Mouse (Mus musculus) CH12.LX (cell line): ENCODE data around the gene Otud7b. TPM values are rescaled to one million over a fixed set of nuclear protein-coding genes. Genes with fewer than 3 reads are reported as not detected.
A peak's percentile ranks its signal among the peaks of the same experiment; 100 is the strongest.

Source experiments
- DNase-seq: peaks from one replicate; pipeline ENCODE4 v3.0.0-alpha.2; 2013; ENCODE audit errors: extremely low read depth
- H3K27ac ChIP-seq: 2 replicates; pipeline ENCODE4 v1.5.1; 2012; ENCODE audit warnings: low read depth, mild to moderate bottlenecking, control low read depth, moderate library complexity; ENCODE audit not compliant: insufficient read depth
- H3K27me3 ChIP-seq: replicated peaks from 2 replicates; pipeline ENCODE3; 2012; ENCODE audit warnings: inconsistent platforms
- H3K36me3 ChIP-seq, 2 experiments: replicated peaks in 1 of 2; 2 replicates each; pipeline versions ENCODE3 to v1.6.1; 2012; ENCODE audit warnings: inconsistent platforms in 1 of 2, low read length in 1 of 2, mild to moderate bottlenecking in 1 of 2, mixed read lengths in 1 of 2, moderate library complexity in 1 of 2; ENCODE audit not compliant: control insufficient read depth in 1 of 2, insufficient read depth in 1 of 2
- H3K4me1 ChIP-seq, 2 experiments: 2 replicates each; pipeline ENCODE4 v1.6.1; 2012; ENCODE audit warnings: inconsistent platforms in 1 of 2, moderate library complexity in 1 of 2; ENCODE audit not compliant: insufficient read depth in 2 of 2, control insufficient read depth in 1 of 2
- H3K4me2 ChIP-seq: 2 replicates; pipeline ENCODE4 v1.6.1; 2012; ENCODE audit warnings: low read depth, mild to moderate bottlenecking, control low read depth; ENCODE audit not compliant: poor library complexity, insufficient read depth, severe bottlenecking
- H3K4me3 ChIP-seq, 3 experiments: fragments of 150-350 bp in 1 of 3; sonication (generic) in 1 of 3; replicated peaks in 1 of 3; 2 replicates each; pipeline versions ENCODE3 to v1.5.1; 2011 to 2012; ENCODE audit warnings: low read depth in 2 of 3, low read length in 2 of 3, mild to moderate bottlenecking in 2 of 3, moderate library complexity in 2 of 3, control low read depth in 1 of 3, improper control_type of control experiment in 1 of 3, inconsistent platforms in 1 of 3, mixed read lengths in 1 of 3; ENCODE audit not compliant: poor library complexity in 1 of 3
- H3K79me2 ChIP-seq: replicated peaks from 2 replicates; pipeline ENCODE4 v1.6.1; 2012; ENCODE audit warnings: mild to moderate bottlenecking, moderate library complexity; ENCODE audit not compliant: control insufficient read depth, poor library complexity, insufficient read depth, severe bottlenecking; ENCODE audit errors: extremely low read depth
- H3K9ac ChIP-seq: 2 replicates; pipeline ENCODE4 v1.6.1; 2012; ENCODE audit warnings: low read depth, mild to moderate bottlenecking, control low read depth, moderate library complexity; ENCODE audit not compliant: insufficient read depth
- H3K9me3 ChIP-seq: replicated peaks from 2 replicates; pipeline ENCODE3; 2012; ENCODE audit warnings: low read length, inconsistent platforms, mixed read lengths
- BHLHE40 ChIP-seq: IDR thresholded peaks from 2 replicates; pipeline ENCODE4 v1.6.1; 2011; ENCODE audit warnings: mild to moderate bottlenecking, low read depth, low read length, improper control_type of control experiment
- CHD2 ChIP-seq: IDR thresholded peaks from 2 replicates; pipeline ENCODE4 v1.6.1; 2011; ENCODE audit warnings: low read length, improper control_type of control experiment
- CTCF ChIP-seq, 2 experiments: IDR thresholded peaks in 1 of 2; conservative IDR thresholded peaks in 1 of 2; 2 replicates each; pipeline ENCODE4 v1.5.1; 2011 to 2012; ENCODE audit warnings: low read depth in 2 of 2, low read length in 2 of 2, improper control_type of control experiment in 1 of 2, inconsistent platforms in 1 of 2, mild to moderate bottlenecking in 1 of 2, moderate library complexity in 1 of 2
- E2F4 ChIP-seq: IDR thresholded peaks from 2 replicates; pipeline ENCODE4 v1.6.1; 2011; ENCODE audit warnings: low read depth, low read length, improper control_type of control experiment; ENCODE audit not compliant: insufficient replicate concordance
- ELF1 ChIP-seq: IDR thresholded peaks from 2 replicates; pipeline ENCODE4 v1.6.1; 2014; ENCODE audit warnings: low read depth, mild to moderate bottlenecking, inconsistent platforms, low read length, improper control_type of control experiment
- EP300 ChIP-seq: IDR thresholded peaks from 2 replicates; pipeline ENCODE4 v1.6.1; 2011; ENCODE audit warnings: low read length, improper control_type of control experiment
- ETS1 ChIP-seq: conservative IDR thresholded peaks from 2 replicates; pipeline ENCODE4 v1.6.1; 2012; ENCODE audit warnings: low read depth, mild to moderate bottlenecking, inconsistent platforms, low read length, improper control_type of control experiment, moderate library complexity
- HCFC1 ChIP-seq: IDR thresholded peaks from 2 replicates; pipeline ENCODE4 v1.6.1; 2012; ENCODE audit warnings: low read depth, mild to moderate bottlenecking, inconsistent platforms, low read length, improper control_type of control experiment
- IRF4 ChIP-seq: IDR thresholded peaks from 2 replicates; pipeline ENCODE4 v1.6.1; 2014; ENCODE audit warnings: low read depth, mild to moderate bottlenecking, inconsistent platforms, low read length, improper control_type of control experiment
- JUN ChIP-seq: IDR thresholded peaks from 2 replicates; pipeline ENCODE4 v1.6.1; 2011; ENCODE audit warnings: low read depth, mild to moderate bottlenecking, low read length, improper control_type of control experiment, moderate library complexity; ENCODE audit not compliant: insufficient read depth
- JUND ChIP-seq: conservative IDR thresholded peaks from 2 replicates; pipeline ENCODE4 v1.6.1; 2011; ENCODE audit warnings: low read depth, low read length, improper control_type of control experiment
- MAFK ChIP-seq: IDR thresholded peaks from 2 replicates; pipeline ENCODE4 v1.6.1; 2011; ENCODE audit warnings: low read length, improper control_type of control experiment; ENCODE audit not compliant: insufficient replicate concordance
- MAX ChIP-seq: IDR thresholded peaks from 2 replicates; pipeline ENCODE4 v1.6.1; 2011; ENCODE audit warnings: low read length, improper control_type of control experiment
- MAZ ChIP-seq: IDR thresholded peaks from 2 replicates; pipeline ENCODE4 v1.6.1; 2012; ENCODE audit warnings: low read depth, mild to moderate bottlenecking, inconsistent platforms, low read length, improper control_type of control experiment, moderate library complexity
- MEF2A ChIP-seq: IDR thresholded peaks from 2 replicates; pipeline ENCODE4 v1.6.1; 2014; ENCODE audit warnings: low read depth, mild to moderate bottlenecking, inconsistent platforms, low read length, improper control_type of control experiment, borderline replicate concordance
- MXI1 ChIP-seq: IDR thresholded peaks from 2 replicates; pipeline ENCODE4 v1.6.1; 2011; ENCODE audit warnings: mild to moderate bottlenecking, low read depth, low read length, improper control_type of control experiment
- MYC ChIP-seq: IDR thresholded peaks from 2 replicates; pipeline ENCODE4 v1.6.1; 2011; ENCODE audit warnings: low read depth, mild to moderate bottlenecking, improper control_type of control experiment, low read length
- NELFE ChIP-seq: IDR thresholded peaks from 2 replicates; pipeline ENCODE4 v1.6.1; 2011; ENCODE audit warnings: low read depth, low read length, improper control_type of control experiment
- NRF1 ChIP-seq: IDR thresholded peaks from 2 replicates; pipeline ENCODE4 v1.6.1; 2014; ENCODE audit warnings: low read depth, mild to moderate bottlenecking, inconsistent platforms, low read length, improper control_type of control experiment, moderate library complexity
- PAX5 ChIP-seq: IDR thresholded peaks from 2 replicates; pipeline ENCODE4 v1.6.1; 2012; ENCODE audit warnings: low read length, inconsistent platforms, mixed read lengths
- POLR2A ChIP-seq: IDR thresholded peaks from 2 replicates; pipeline ENCODE4 v1.6.1; 2011; ENCODE audit warnings: low read depth, mild to moderate bottlenecking, improper control_type of control experiment, low read length
- RAD21 ChIP-seq: IDR thresholded peaks from 2 replicates; pipeline ENCODE4 v1.6.1; 2011; ENCODE audit warnings: low read depth, mild to moderate bottlenecking, low read length, improper control_type of control experiment, moderate library complexity
- SIN3A ChIP-seq: IDR thresholded peaks from 2 replicates; pipeline ENCODE4 v1.6.1; 2012; ENCODE audit warnings: low read length, improper control_type of control experiment, inconsistent platforms
- SMC3 ChIP-seq: IDR thresholded peaks from 2 replicates; pipeline ENCODE4 v1.6.1; 2011; ENCODE audit warnings: low read depth, low read length, improper control_type of control experiment
- TBP ChIP-seq: conservative IDR thresholded peaks from 2 replicates; pipeline ENCODE4 v1.6.1; 2011; ENCODE audit warnings: low read depth, low read length, improper control_type of control experiment
- TCF12 ChIP-seq: IDR thresholded peaks from 2 replicates; pipeline ENCODE4 v1.6.1; 2014; ENCODE audit warnings: low read depth, mild to moderate bottlenecking, inconsistent platforms, low read length, improper control_type of control experiment
- UBTF ChIP-seq: IDR thresholded peaks from 2 replicates; pipeline ENCODE4 v1.6.1; 2012; ENCODE audit warnings: low read depth, mild to moderate bottlenecking, inconsistent platforms, low read length, improper control_type of control experiment, moderate library complexity
- USF1 ChIP-seq: IDR thresholded peaks from 2 replicates; pipeline ENCODE4 v1.6.1; 2014; ENCODE audit warnings: low read depth, mild to moderate bottlenecking, inconsistent platforms, low read length, improper control_type of control experiment
- USF2 ChIP-seq: conservative IDR thresholded peaks from 2 replicates; pipeline ENCODE4 v1.6.1; 2011; ENCODE audit warnings: low read depth, low read length, improper control_type of control experiment
- ZMIZ1 ChIP-seq: IDR thresholded peaks from 2 replicates; pipeline ENCODE4 v1.6.1; 2012; ENCODE audit warnings: low read depth, mild to moderate bottlenecking, inconsistent platforms, low read length, improper control_type of control experiment
- dilution Hi-C: fragments of 300-500 bp; cut with MboI; formaldehyde crosslinking; loops from 2 replicates; pipeline ENCODE4 v1.14.3; 2020; ENCODE audit warnings: low sequenced_read_pairs; ENCODE audit not compliant: extremely low pct_unique_long_range_greater_than_20kb, extremely low pct_ligation_motif_present
- in situ Hi-C: fragments of 300-500 bp; cut with MboI; formaldehyde crosslinking; loops from 3 replicates; pipeline ENCODE4 v1.14.3; 2019; ENCODE audit warnings: low sequenced_read_pairs, low pct_ligation_motif_present, low pct_unique_long_range_greater_than_20kb, mixed read lengths
- polyA plus RNA-seq: library from polyadenylated mRNA; unstranded; fragments of >175 nt; gene quantifications from 2 replicates; pipeline ENCODE4 v1.2.1, GENCODE M21; 2012; ENCODE audit warnings: low read depth; ENCODE audit not compliant: insufficient read length
- total RNA-seq, 2 experiments: library from RNA; depleted of rRNA; stranded (reverse); fragments of 300-350 nt in 1 of 2; fragments of >200 nt in 1 of 2; gene quantifications; 2 replicates each; pipeline ENCODE4 v1.2.3; 2012 to 2014

Otud7b gene
- total RNA-seq (2012; rRNA removed) (14.4 and 14.9 TPM in 2 replicates), total RNA-seq (2014; rRNA removed) (10.9 and 12.3 TPM in 2 replicates), polyA plus RNA-seq (17.7 and 18.7 TPM in 2 replicates)

DNA sequence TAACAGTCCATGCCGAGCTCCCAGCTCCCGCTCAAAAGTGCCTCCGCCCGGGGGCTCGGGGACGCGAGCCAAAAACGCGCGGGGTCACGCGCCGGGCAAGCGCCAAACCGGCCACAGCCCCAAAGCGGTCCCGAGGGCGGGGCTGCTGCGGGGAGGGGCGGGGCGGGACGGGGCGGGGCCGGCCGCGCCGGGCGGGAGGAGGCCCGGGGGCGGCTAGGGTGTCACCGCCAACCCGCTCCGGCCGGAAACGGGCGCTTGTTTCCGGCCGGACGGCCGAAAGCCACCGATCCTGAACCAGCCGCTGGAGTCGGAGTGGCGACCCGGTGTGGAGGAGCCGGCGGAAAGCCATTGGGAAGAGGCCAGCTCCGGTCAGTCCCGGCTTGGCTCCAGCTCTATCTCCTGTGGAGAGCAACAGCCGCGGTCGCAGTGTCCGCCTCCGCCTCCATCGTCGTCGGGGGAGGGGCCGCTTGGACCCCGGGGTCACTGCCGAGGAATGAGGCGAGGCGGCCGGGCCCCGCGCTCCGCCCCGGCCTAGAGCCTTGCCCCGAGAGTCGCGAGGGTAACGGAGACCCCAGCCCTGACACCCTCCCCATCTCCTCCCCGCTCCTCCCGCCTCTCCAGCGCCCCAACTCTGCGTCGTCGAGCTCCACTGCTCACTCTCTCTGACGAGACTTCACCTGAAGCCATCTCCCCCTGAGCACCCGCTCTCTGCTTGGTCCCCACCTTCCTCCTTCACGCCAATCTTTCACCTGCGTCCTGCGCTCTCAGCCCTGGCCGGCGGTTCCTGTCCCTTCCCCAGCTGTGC lies at the start of gene Otud7b:
Gene Otud7b (plus strand): TSS at position 267 of the 805 bp plus-strand sequence.
- no peaks in the 10 kb centered on the region for H3K9me3 ChIP-seq
- peak within 1 kb of the TSS; percentile 81 to 88 (median 86) for H3K4me3 ChIP-seq
- in situ Hi-C loops: no loop called here
- H3K4me1 ChIP-seq: peaks cover 15 to 59% of the 10 kb centered on the region in 2 experiments
- H3K36me3 ChIP-seq: peaks cover 0 to 16% of the 10 kb centered on the region in 2 experiments
- H3K27me3 ChIP-seq: no peaks in the 10 kb centered on the region
- DNase-seq: peak; percentile 70
- H3K27ac ChIP-seq: peak within 1 kb of the TSS; percentile 47
- TF ChIP-seq UBTF (peak; percentile 97), NRF1 (0 out of 2 replicates have a peak, but pooled peaks have one; percentile 19), SIN3A (peak; percentile 70; the same call in 1 of the 2 replicates), JUN (no peak), SMC3 (no peak), MEF2A (peak; percentile 63; the same call in 1 of the 2 replicates), ETS1 (no peak), IRF4 (peak; percentile 50; the same call in 1 of the 2 replicates), HCFC1 (peak; percentile 76), BHLHE40 (peak; percentile 84), JUND (no peak), MAZ (peak; percentile 70; the same call in 1 of the 2 replicates), MYC (no peak), POLR2A (peak; percentile 74), ZMIZ1 (peak; percentile 54; the same call in 1 of the 2 replicates), USF2 (no peak), EP300 (no peak), NELFE (peak; percentile 64), TCF12 (peak; percentile 73), TBP (0 out of 2 replicates have a peak, but pooled peaks have one; percentile 26), MAX (peak; percentile 21; the same call in 1 of the 2 replicates), RAD21 (no peak), ELF1 (peak; percentile 75), CHD2 (peak; percentile 53; the same call in 1 of the 2 replicates), USF1 (no peak), CTCF (conservative IDR thresholded peaks at IDR 0.05 in 1 of 2, IDR thresholded peaks at IDR 0.05 in 1 of 2; ENCODE audit: low read depth in 2 of 2, low read length in 2 of 2) (no peak), MXI1 (peak; percentile 78), E2F4 (no peak), MAFK (no peak), PAX5 (no peak)
- H3K4me2 ChIP-seq: peak within 1 kb of the TSS; percentile 99
- dilution Hi-C loops: no loop called here
- peaks cover 24% of the 10 kb centered on the region for H3K79me2 ChIP-seq
- H3K9ac ChIP-seq: peak within 1 kb of the TSS; percentile 83
